Mouse (Mus musculus): ENCODE measurements around the gene C1qtnf12.

The C1qtnf12 gene

DNA sequence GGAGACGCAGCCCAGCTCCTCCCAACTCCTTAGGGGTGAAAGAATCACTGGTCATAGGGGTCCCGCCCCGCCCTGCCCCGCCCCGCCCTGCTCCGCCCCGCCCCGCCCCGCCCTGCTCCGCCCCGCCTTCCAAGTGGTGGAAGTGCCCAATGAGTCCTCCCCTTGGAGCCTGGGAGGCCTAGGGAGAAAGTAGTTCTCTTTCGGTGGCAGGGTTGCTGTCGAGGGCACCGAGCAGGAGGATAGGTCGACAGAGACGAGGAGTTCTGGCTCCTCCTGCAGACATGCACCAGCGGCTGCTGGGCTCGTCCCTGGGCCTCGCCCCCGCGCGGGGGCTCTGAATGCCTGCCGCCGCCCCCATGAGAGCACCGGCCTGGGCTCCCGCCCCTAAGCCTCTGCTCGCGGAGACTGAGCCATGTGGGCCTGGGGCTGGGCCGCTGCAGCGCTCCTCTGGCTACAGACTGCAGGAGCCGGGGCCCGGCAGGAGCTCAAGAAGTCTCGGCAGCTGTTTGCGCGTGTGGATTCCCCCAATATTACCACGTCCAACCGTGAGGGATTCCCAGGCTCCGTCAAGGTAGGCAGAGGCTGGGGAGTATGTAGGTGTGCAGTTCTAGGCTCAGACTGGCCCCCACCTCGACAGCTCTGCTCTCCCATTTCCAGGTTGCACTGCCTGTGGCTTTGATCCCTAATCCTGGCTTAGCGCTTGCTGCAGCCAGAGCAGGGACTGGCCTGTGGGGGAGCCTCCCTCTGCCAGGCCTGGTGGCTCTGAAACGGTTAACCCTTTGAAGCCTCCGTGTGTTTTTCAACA is at the start of gene C1qtnf12:
Gene C1qtnf12, plus strand, starts transcription at position 152 of the 805 bp plus-strand sequence.
- peak; percentile 96 for DNase-seq

- DNase-seq, result no peak
Measured at GRCm38 (mm10) chr4:155932031-155932430, 30.1 kb upstream of the C1qtnf12 start.

DNA sequence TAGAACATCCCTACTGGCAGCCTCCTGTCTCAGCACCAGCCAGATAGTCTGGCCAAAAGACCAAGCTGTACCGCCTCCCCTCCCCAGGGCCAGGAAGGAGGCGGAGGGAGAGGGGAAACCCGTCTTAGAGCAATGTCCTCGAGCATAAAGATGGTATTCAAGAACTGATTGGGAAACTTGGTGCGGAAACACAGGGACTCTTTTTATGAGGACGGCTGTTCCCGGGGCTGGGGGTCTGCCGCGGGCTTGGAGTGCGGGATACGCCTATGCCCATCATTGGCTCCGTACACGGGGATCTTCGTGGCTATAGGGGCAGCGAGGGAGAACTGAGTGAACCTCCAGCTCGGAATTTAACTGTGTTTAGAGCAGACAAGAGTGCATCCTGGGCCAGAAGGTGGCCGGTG is 19.1 kb upstream of the C1qtnf12 start:
- peak; percentile 96 for DNase-seq

- peak; percentile 100 for DNase-seq
Measured at GRCm38 (mm10) chr4:155943534-155944249, 18.4 kb upstream of the C1qtnf12 start, which contains the start of gene Ube2j2. Gene Ube2j2, plus strand, starts transcription at chr4:155943831.

- peak; percentile 94 for DNase-seq
Measured at GRCm38 (mm10) chr4:155944271-155944670, 17.8 kb upstream of the C1qtnf12 start.

DNA sequence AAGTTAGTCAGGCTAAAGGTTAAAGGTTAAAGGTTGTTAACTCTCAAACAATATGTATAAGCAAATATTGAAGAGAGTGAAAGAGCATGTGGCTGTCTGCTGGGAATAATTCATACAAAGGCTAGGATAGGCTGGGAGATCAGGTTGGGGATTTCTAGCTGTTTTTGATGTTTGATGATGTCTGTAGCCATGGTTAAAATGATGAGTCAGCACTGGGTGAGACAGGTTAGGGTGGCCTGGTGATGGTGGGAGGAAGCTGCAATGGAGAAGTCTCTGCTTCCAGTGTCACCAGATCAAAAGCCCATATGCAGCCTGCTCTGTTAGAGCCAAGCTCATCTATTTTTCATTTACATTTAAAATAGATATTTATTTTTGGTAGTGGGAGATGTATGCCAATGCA is 15.0 kb upstream of the C1qtnf12 start:
- no peak for DNase-seq

DNA sequence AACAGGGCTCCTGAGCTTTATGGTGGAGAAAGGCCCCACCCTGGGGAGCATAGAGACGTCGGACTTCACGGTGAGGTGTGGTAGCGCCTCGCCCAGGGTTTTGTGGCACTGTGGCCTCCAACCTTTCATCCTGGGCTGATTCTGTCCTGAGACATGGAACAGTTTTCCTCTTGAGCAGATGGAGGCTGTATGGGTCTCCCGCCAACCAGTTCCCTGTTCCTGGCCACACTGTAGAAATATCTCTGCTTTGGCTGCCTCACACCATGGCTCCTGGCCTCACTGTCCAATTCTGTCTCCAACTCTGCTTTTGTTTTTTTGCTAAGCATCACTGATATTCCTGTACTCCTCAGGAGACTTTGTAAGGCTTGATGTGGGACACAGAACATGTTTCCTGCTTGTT is 6.6 kb upstream of the C1qtnf12 start:
- DNase-seq, result no peak

GRCm38 (mm10) chr4:155959275-155959674 is 2.8 kb upstream of the C1qtnf12 start:
- DNase-seq, result peak; percentile 95

GRCm38 (mm10) chr4:155963106-155963505 is 988 bp downstream of the C1qtnf12 start:
- DNase-seq, result no peak

DNA sequence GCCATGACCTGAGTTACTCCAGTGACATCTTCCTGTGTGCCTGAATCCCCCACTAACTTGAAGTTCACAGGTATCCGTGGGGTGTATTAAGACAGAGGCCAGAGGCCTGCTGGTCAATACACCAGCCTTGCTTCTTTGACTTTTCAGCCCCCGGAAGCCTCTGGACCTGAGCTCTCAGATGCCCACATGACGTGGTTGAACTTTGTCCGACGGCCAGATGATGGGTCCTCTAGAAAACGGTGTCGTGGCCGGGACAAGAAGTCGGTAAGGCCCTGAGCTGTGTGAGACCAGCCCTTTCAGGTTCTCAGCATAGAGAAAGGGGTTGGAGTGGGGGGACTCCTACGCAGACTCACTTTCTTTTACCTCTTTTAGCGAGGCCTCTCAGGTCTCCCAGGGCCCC is 2.3 kb downstream of the C1qtnf12 start:
- DNase-seq, result no peak

DNA sequence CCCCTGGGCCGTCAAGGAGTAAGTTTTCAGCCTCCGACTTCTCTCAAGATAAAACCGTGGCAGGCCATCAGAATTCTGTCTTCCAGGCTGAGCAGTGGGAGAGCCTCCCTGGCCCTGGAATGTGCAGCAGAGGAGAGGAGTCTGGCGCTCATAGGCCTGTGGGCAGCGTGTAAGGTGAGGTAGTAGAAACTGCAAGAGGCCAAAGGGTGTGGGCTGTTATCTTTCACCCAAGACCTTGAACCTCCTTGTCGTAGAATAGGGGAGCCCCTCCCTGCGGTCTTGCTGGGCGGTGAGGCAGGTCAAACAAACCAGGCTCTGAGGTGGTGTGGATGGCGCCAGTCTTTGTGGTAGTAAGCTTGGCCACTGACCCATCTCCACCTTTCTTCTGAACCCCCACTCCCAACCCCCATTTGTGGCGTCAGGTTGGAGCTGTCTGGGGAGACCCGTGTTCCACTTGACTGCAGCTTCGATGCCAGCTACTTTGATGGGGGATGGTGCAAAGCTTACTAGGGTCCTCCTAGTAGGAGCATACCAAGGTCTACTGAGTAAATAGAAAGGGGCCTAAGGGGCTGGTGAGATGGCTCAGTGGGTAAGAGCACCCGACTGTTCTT is 7.0 kb downstream of the C1qtnf12 start:
- DNase-seq, result no peak

- DNase-seq, result no peak
Measured at GRCm38 (mm10) chr4:155970286-155970685, 8.2 kb downstream of the C1qtnf12 start.

DNA sequence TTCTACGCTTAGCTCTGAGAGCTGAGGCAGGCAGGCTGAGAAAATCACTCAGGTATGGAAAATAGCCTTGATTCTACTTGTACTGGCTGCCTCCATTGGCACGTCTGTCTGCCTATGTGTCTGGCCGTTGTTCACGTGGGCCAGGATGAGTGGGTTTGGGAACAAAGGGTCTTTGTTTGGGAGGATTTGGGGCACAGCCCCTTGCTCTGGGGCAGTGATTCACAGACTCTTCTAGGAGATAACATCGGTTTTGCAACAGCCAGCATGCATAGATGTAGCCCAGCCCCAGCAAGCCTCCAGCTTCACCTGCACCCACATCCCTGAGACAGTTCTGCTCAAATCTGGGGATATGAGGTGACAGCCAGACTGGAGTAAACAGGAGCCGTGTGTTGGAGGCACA is 10.5 kb downstream of the C1qtnf12 start:
- DNase-seq, result no peak

DNA sequence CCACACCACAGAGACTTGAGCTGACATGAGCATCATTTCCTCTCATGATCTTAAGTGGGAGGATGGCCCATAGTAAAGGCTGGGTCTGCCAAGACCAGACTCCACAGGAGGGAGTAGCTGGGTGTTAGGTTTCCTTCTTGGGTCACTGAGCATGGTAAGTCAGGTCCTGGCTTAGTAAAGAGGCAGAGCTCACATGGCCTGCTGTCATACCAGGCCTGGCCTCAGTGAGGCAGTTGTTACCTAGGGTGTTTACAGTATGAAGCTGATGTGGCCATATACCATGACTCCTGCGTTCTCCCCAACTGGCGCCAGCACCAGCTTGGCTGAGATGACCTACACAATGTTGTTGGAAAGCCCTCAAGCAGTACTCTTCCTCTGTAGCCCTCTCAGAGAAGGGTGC is 11.1 kb downstream of the C1qtnf12 start:
- no peak for DNase-seq

DNA sequence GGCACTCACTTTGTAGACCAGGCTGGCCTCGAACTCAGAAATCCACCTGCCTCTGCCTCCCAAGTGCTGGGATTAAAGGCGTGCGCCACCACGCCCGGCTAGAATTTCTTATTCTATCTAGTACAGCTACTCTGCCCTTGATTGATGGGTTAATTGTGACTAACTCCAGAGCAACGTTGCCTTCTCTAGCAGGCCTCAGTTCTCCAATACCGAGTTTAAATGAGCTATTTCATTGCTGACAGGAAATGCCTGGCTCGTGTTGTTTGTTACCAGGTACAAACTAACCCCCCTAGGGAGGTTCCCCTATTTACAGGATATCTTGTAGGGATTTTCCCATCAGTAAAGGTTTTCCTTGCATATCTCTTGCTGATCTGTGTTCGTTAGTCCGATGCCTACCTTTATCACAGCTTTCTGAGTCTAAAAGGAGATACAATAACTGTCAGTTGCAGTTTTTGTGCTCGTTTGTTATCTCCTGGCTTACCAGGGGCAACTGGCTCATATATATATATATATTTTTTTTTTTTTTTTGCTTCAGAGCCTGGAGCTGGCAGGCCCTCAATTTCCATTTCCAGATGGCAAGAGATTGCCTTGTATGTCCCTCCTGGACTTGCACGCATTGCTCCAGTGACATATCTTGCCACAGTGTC is 19.4 kb downstream of the C1qtnf12 start:
- no peak for DNase-seq

GRCm38 (mm10) chr4:155983788-155984187 is 21.7 kb downstream of the C1qtnf12 start:
- no peak for DNase-seq

GRCm38 (mm10) chr4:155991211-155991907 is 29.2 kb downstream of the C1qtnf12 start:
- DNase-seq, result peak; percentile 96

- no peak for DNase-seq
Measured at GRCm38 (mm10) chr4:155991908-155992230, 29.8 kb downstream of the C1qtnf12 start.

DNA sequence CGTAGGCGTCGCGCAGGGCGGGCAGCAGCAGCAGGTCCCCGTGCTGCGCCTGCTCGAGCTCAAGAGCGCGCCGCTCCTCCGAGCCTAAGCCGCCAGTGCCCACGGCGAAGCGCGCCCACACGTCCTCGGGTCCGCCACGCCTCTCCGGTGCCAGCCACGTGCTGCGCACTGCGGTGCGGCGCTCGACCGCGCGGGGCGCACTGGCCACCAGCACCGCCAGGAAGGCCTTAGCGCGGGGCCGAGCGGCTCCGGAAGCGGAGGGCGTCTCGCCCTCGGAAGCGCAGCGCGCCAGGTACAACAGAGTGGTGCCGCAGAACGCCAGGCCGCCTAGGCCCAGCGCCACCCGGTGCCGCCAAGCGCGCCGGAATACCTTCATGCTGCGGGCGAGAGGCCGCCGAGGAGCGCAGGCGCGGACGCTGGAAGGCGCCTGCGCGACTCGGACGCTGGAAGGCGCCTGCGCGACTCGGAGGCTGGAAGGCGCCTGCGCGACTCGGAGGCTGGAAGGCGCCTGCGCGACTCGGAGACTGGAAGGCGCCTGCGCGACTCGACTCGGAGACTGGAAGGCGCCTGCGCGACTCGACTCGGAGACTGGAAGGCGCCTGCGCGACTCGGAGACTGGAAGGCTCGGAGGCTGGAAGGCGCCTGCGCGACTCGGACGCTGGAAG is 30.3 kb downstream of the C1qtnf12 start, which contains the start of the genes B3galt6 and Sdf4:
Gene B3galt6, minus strand, starts transcription at position 409 of the 665 bp plus-strand sequence.
Gene Sdf4, plus strand, starts transcription at position 632 of the 665 bp plus-strand sequence.
- no peak for DNase-seq

DNA sequence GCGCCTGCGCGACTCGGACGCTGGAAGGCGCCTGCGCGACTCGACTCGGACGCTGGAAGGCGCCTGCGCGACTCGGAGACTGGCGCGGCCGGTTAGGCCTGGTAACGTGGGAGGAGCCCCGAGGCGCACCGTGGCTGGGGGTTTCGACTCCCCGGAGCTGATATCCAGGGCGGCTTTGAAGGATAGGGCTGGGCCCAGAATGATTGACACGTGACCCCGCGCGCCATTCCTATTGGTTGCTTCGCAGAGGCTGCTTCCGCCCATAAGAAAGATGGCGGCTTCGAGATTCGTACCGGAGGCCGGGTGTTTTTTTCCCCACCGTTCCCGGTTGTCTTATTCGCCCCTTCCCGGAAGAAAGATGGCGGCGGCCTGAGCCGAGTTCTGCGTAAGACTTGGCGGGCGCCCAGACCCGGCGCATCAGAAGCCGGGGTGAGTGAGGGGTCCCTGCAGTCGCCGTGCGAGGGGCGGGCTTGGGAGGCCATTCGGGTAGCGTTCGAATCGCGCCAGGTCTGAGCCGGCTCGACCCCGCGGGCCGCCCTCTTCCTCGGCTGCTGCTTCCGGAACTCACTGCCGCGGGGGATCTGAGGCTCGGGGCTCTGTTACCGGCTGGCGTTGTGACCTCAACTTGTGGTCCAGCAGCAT is 30.9 kb downstream of the C1qtnf12 start:
- peak; percentile 100 for DNase-seq

GRCm38 (mm10) chr4:155993606-155994005 is 31.5 kb downstream of the C1qtnf12 start:
- no peak for DNase-seq

Data from heart, adult 11 months (tissue).